Mouse (Mus musculus) midbrain, embryonic 12.5 days (tissue): ENCODE results near the gene Dtnbp1. TPM values are rescaled to one million over a fixed set of nuclear protein-coding genes. Genes with fewer than 3 reads are reported as not detected.

Experiments used
- ATAC-seq: fragments of 200-750 bp; cut with Nextera tagmentation; 2 replicates; pipeline ENCODE4 v1.8.0; 2017; ENCODE audit warnings: low read depth, moderate TSS enrichment, moderate library complexity; ENCODE audit not compliant: low FRiP score
- H3K27ac ChIP-seq: fragments of 300-500 bp; sonication (generic); replicated peaks from 2 replicates; pipeline ENCODE4 v1.5.1; 2016; ENCODE audit warnings: mild to moderate bottlenecking
- H3K27me3 ChIP-seq: fragments of 300-500 bp; sonication (generic); 2 replicates; pipeline ENCODE4 v1.6.1; 2016; ENCODE audit warnings: mild to moderate bottlenecking
- H3K36me3 ChIP-seq: fragments of 300-500 bp; sonication (generic); 2 replicates; pipeline ENCODE4 v1.6.1; 2016
- H3K4me1 ChIP-seq: fragments of 300-500 bp; sonication (generic); 2 replicates; pipeline ENCODE4 v1.6.1; 2016
- H3K4me2 ChIP-seq: fragments of 300-500 bp; sonication (generic); replicated peaks from 2 replicates; pipeline ENCODE4 v1.6.1; 2016; ENCODE audit warnings: mild to moderate bottlenecking, moderate library complexity
- H3K4me3 ChIP-seq: fragments of 300-500 bp; sonication (generic); 2 replicates; pipeline ENCODE4 v1.5.1; 2016; ENCODE audit warnings: mild to moderate bottlenecking
- H3K9ac ChIP-seq: fragments of 300-500 bp; sonication (generic); replicated peaks from 2 replicates; pipeline ENCODE4 v1.6.1; 2016; ENCODE audit warnings: mild to moderate bottlenecking, moderate library complexity
- H3K9me3 ChIP-seq: fragments of 300-500 bp; sonication (generic); 2 replicates; pipeline ENCODE4 v1.6.1; 2016; ENCODE audit warnings: mild to moderate bottlenecking
- WGBS: fragments of 180-500 bp; shearing (Covaris S2); methylation state at CpG from one replicate; pipeline ENCODE4 v1.1.7; 2016; 5-methylcytosine and 5-hydroxymethylcytosine counted together
- polyA plus RNA-seq: library from polyadenylated mRNA; unstranded; fragments of >200 nt; fragmentation: Nextera tagmentation; extraction: Ambion mirVana; gene quantifications from 2 replicates; pipeline ENCODE4 v1.2.1, GENCODE M21; 2016

Dtnbp1 gene
- polyA plus RNA-seq, 1 experiment from 2014 or later = 80.9 TPM

- H3K9me3 ChIP-seq = no peaks in the 10 kb centered on the region
- no peak overlapping the region for H3K4me2 ChIP-seq
- peaks cover 96% of the 10 kb centered on the region for H3K36me3 ChIP-seq
- WGBS = 65% methylated on average over 7 of the region's 7 CpGs
- ATAC-seq = no peak
- no peak overlapping the region for H3K4me3 ChIP-seq
- H3K4me1 ChIP-seq = peaks cover 3% of the 10 kb centered on the region; the same call in 1 of the 2 replicates
- no peak overlapping the region for H3K9ac ChIP-seq
- no peaks in the 10 kb centered on the region for H3K27me3 ChIP-seq
- H3K27ac ChIP-seq = no peak overlapping the region
Observed at GRCm38 (mm10) chr13:44913560-44913959, 88.4 kb downstream of the Dtnbp1 start.

GRCm38 (mm10) chr13:44912851-44913250 lies 89.1 kb downstream of the Dtnbp1 start:
- Histone ChIP-seq H3K4me3 (no peak overlapping the region), H3K36me3 (peaks cover 96% of the 10 kb centered on the region), H3K27ac (no peak overlapping the region), H3K9ac (no peak overlapping the region), H3K4me1 (peaks cover 3% of the 10 kb centered on the region; the same call in 1 of the 2 replicates), H3K27me3 (no peaks in the 10 kb centered on the region), H3K9me3 (no peaks in the 10 kb centered on the region), H3K4me2 (no peak overlapping the region)
- 91% methylated on average over 2 of the region's 2 CpGs for WGBS
- no peak for ATAC-seq

GRCm38 (mm10) chr13:44908790-44909189 lies 93.2 kb downstream of the Dtnbp1 start:
- no peak overlapping the region for H3K4me2 ChIP-seq
- no peaks in the 10 kb centered on the region for H3K9me3 ChIP-seq
- ATAC-seq = no peak
- peaks cover 3% of the 10 kb centered on the region; the same call in 1 of the 2 replicates for H3K4me1 ChIP-seq
- H3K36me3 ChIP-seq = peaks cover 89% of the 10 kb centered on the region
- WGBS = 22% methylated on average over 1 of the region's 1 CpGs
- H3K4me3 ChIP-seq = no peak overlapping the region
- no peaks in the 10 kb centered on the region for H3K27me3 ChIP-seq
- no peak overlapping the region for H3K9ac ChIP-seq
- H3K27ac ChIP-seq = no peak overlapping the region

- peaks cover 3% of the 10 kb centered on the region; the same call in 1 of the 2 replicates for H3K4me1 ChIP-seq
- 63% methylated on average over 6 of the region's 6 CpGs for WGBS
Observed at GRCm38 (mm10) chr13:44907702-44908101, 94.2 kb downstream of the Dtnbp1 start.

GRCm38 (mm10) chr13:44906141-44906540 lies 95.8 kb downstream of the Dtnbp1 start:
- Histone ChIP-seq H3K27me3 (no peaks in the 10 kb centered on the region), H3K27ac (no peak overlapping the region), H3K9me3 (no peaks in the 10 kb centered on the region), H3K4me3 (no peak overlapping the region), H3K4me2 (no peak overlapping the region), H3K9ac (no peak overlapping the region), H3K4me1 (peaks cover 3% of the 10 kb centered on the region; the same call in 1 of the 2 replicates), H3K36me3 (peaks cover 83% of the 10 kb centered on the region)
- 92% methylated on average over 11 of the region's 11 CpGs for WGBS
- ATAC-seq = no peak

More at GRCm38 (mm10) chr13:44907702-44908101, 94.2 kb downstream of the Dtnbp1 start:
- Histone ChIP-seq H3K36me3 (peaks cover 87% of the 10 kb centered on the region), H3K27ac (0 out of 2 replicates have a peak overlapping the region, but pooled peaks have one; percentile 12), H3K27me3 (no peaks in the 10 kb centered on the region), H3K4me3 (no peak overlapping the region), H3K9me3 (no peaks in the 10 kb centered on the region), H3K9ac (no peak overlapping the region), H3K4me2 (no peak overlapping the region)
- peak; percentile 65; the same call in 1 of the 2 replicates for ATAC-seq

- Histone ChIP-seq H3K4me2 (no peak overlapping the region), H3K27me3 (no peaks in the 10 kb centered on the region), H3K9me3 (no peaks in the 10 kb centered on the region), H3K4me1 (peaks cover 3% of the 10 kb centered on the region; the same call in 1 of the 2 replicates), H3K36me3 (peaks cover 74% of the 10 kb centered on the region), H3K27ac (no peak overlapping the region), H3K4me3 (no peak overlapping the region), H3K9ac (no peak overlapping the region)
- WGBS = 74% methylated on average over 1 of the region's 1 CpGs
- no peak for ATAC-seq
Observed at GRCm38 (mm10) chr13:44904271-44904670, 97.7 kb downstream of the Dtnbp1 start.

GRCm38 (mm10) chr13:44903416-44903815 lies 98.5 kb downstream of the Dtnbp1 start:
- Histone ChIP-seq H3K9ac (no peak overlapping the region), H3K36me3 (peaks cover 76% of the 10 kb centered on the region), H3K4me3 (no peak overlapping the region), H3K9me3 (no peaks in the 10 kb centered on the region), H3K27me3 (no peaks in the 10 kb centered on the region), H3K4me1 (no peaks in the 10 kb centered on the region; the same call in 1 of the 2 replicates), H3K4me2 (no peak overlapping the region), H3K27ac (no peak overlapping the region)
- no peak for ATAC-seq

GRCm38 (mm10) chr13:44902299-44902698 lies 99.6 kb downstream of the Dtnbp1 start:
- no peaks in the 10 kb centered on the region for H3K9me3 ChIP-seq
- no peak overlapping the region for H3K4me2 ChIP-seq
- no peaks in the 10 kb centered on the region; the same call in 1 of the 2 replicates for H3K4me1 ChIP-seq
- no peak overlapping the region for H3K27ac ChIP-seq
- 94% methylated on average over 6 of the region's 6 CpGs for WGBS
- peaks cover 75% of the 10 kb centered on the region for H3K36me3 ChIP-seq
- ATAC-seq = no peak
- no peak overlapping the region for H3K4me3 ChIP-seq
- H3K27me3 ChIP-seq = no peaks in the 10 kb centered on the region
- H3K9ac ChIP-seq = no peak overlapping the region

GRCm38 (mm10) chr13:44896211-44896610 lies 105.7 kb downstream of the Dtnbp1 start:
- WGBS = 93% methylated on average over 12 of the region's 12 CpGs
- ATAC-seq = no peak
- Histone ChIP-seq H3K36me3 (peaks cover 41% of the 10 kb centered on the region), H3K27ac (no peak overlapping the region), H3K4me3 (no peak overlapping the region), H3K4me1 (peaks cover 10% of the 10 kb centered on the region; the same call in 1 of the 2 replicates), H3K27me3 (no peaks in the 10 kb centered on the region), H3K9ac (no peak overlapping the region), H3K4me2 (no peak overlapping the region), H3K9me3 (no peaks in the 10 kb centered on the region)

- no peak overlapping the region for H3K4me2 ChIP-seq
- 73% methylated on average over 5 of the region's 5 CpGs for WGBS
- ATAC-seq = no peak
- H3K9me3 ChIP-seq = no peaks in the 10 kb centered on the region
- no peak overlapping the region for H3K4me3 ChIP-seq
- no peak overlapping the region for H3K27ac ChIP-seq
- no peaks in the 10 kb centered on the region for H3K27me3 ChIP-seq
- H3K36me3 ChIP-seq = peaks cover 22% of the 10 kb centered on the region
- peaks cover 16% of the 10 kb centered on the region; the same call in 1 of the 2 replicates for H3K4me1 ChIP-seq
- H3K9ac ChIP-seq = no peak overlapping the region
Observed at GRCm38 (mm10) chr13:44891813-44892730, 109.9 kb downstream of the Dtnbp1 start.

- no peak for ATAC-seq
- Histone ChIP-seq H3K27ac (no peak overlapping the region), H3K27me3 (no peaks in the 10 kb centered on the region), H3K9me3 (no peaks in the 10 kb centered on the region), H3K4me1 (peaks cover 16% of the 10 kb centered on the region; the same call in 1 of the 2 replicates), H3K9ac (no peak overlapping the region), H3K36me3 (peaks cover 11% of the 10 kb centered on the region), H3K4me2 (no peak overlapping the region), H3K4me3 (no peak overlapping the region)
- WGBS = 64% methylated on average over 2 of the region's 2 CpGs
Observed at GRCm38 (mm10) chr13:44890612-44891011, 111.3 kb downstream of the Dtnbp1 start.

GRCm38 (mm10) chr13:44886221-44886620 lies 115.7 kb downstream of the Dtnbp1 start:
- Histone ChIP-seq H3K4me1 (peaks cover 12% of the 10 kb centered on the region; the same call in 1 of the 2 replicates), H3K9me3 (no peaks in the 10 kb centered on the region), H3K4me2 (no peak overlapping the region), H3K27ac (no peak overlapping the region), H3K27me3 (no peaks in the 10 kb centered on the region), H3K9ac (no peak overlapping the region), H3K4me3 (no peak overlapping the region), H3K36me3 (peaks cover 19% of the 10 kb centered on the region)
- no peak for ATAC-seq
- WGBS = 97% methylated on average over 2 of the region's 2 CpGs
